Mouse (Mus musculus) olfactory bulb, adult 2 months (tissue): ENCODE measurements around the gene Tmub1. TPM values are rescaled to one million over a fixed set of nuclear protein-coding genes. Genes with fewer than 3 reads are reported as not detected.

ENCODE experiments used
- H3K27ac ChIP-seq: fragments of 200-500 bp; 2 replicates; pipeline ENCODE4 v1.5.1; 2012; ENCODE audit warnings: low read depth, low read length; ENCODE audit not compliant: insufficient read depth
- H3K4me1 ChIP-seq: fragments of 200-500 bp; 2 replicates; pipeline ENCODE4 v1.6.1; 2012; ENCODE audit warnings: low read length; ENCODE audit not compliant: control insufficient read depth, insufficient read depth
- H3K4me3 ChIP-seq: fragments of 200-500 bp; 2 replicates; pipeline ENCODE4 v1.5.1; 2012; ENCODE audit warnings: mild to moderate bottlenecking, low read depth, low read length, moderate library complexity; ENCODE audit not compliant: insufficient read depth
- CTCF ChIP-seq: fragments of 200-500 bp; IDR thresholded peaks from 2 replicates; pipeline ENCODE4 v1.5.1; 2012; ENCODE audit warnings: low read depth, mild to moderate bottlenecking, low read length, moderate library complexity; ENCODE audit not compliant: insufficient read depth
- POLR2A ChIP-seq: fragments of 200-500 bp; IDR thresholded peaks from 2 replicates; pipeline ENCODE4 v1.6.1; 2012; ENCODE audit warnings: mild to moderate bottlenecking, low read depth, low read length, moderate library complexity; ENCODE audit not compliant: insufficient read depth
- WGBS: fragments of 180-500 bp; shearing (Covaris S2); methylation state at CpG from one replicate; pipeline ENCODE4 v1.1.7; 2018; 5-methylcytosine and 5-hydroxymethylcytosine counted together
- polyA plus RNA-seq: library from polyadenylated mRNA; stranded (reverse); fragments of >200 nt; gene quantifications from 2 replicates; pipeline ENCODE4 v1.2.4, GENCODE M21; 2012; ENCODE audit warnings: low replicate concordance; ENCODE audit not compliant: missing spikeins, insufficient read depth, insufficient read length

Gene Tmub1
- polyA plus RNA-seq, 1 experiment = not detected

DNA sequence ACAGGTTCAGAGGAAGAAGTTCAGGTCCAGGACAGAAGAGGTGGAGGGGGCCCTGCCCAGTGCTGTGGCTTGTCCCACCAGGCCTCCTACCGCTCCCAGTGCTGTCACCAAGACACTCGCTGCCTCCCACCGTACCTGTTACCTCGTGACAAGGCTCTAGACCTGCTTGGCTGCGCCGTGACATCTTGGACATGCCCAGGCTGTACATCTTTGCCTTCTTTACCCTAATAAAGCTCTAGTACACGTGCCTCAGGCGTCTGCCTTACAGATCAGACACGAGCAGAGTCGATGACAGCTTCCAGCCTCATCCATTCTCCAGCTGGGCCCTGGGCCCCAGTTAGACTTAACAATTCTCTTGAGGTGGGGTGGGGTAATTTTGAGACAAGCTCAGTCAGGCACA, 30.1 kb downstream of the Tmub1 start:
- 94% methylated on average over 10 of the region's 10 CpGs for WGBS
- Histone ChIP-seq H3K4me1 (peaks cover 18% of the 10 kb centered on the region), H3K4me3 (no peak overlapping the region), H3K27ac (no peak overlapping the region)
- TF ChIP-seq POLR2A = no peak

DNA sequence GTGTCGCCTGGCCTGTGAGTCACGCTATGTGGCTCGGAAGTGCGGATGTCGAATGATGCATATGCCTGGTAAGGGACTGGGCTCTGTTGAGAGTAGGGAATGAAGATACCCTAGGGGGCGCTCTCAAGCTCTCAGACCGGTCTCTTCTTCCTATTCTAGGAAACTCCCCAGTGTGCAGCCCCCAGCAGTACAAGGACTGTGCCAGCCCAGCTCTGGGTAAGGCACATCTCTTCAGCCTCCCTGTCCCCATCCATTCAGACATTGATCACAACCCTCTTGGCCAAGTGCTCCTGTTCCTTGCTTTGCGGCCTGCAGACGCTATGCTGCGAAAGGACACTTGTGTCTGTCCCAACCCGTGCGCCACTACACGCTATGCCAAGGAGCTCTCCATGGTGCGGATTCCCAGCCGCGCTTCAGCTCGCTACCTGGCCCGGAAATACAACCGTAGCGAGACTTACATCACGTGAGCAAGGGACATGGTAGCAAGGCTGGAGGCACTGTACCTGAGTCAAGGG, 31.4 kb downstream of the Tmub1 start:
- Histone ChIP-seq H3K4me3 (no peak overlapping the region), H3K4me1 (peaks cover 17% of the 10 kb centered on the region), H3K27ac (no peak overlapping the region)
- TF ChIP-seq POLR2A (no peak), CTCF (no peak)
- WGBS = 8% methylated on average over 21 of the region's 21 CpGs

DNA sequence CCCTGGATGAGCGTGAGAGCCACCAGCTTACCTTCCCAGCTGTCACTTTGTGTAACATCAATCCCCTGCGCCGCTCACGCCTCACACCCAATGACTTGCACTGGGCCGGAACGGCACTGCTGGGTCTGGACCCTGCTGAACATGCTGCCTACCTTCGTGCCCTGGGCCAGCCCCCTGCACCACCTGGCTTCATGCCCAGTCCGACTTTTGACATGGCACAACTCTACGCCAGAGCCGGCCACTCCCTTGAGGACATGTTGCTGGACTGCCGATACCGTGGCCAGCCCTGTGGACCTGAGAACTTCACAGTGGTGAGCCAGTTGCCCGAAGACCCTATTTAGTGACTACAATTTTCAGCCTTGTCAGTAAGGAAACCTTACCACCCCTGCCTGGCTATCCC, 33.7 kb downstream of the Tmub1 start:
- TF ChIP-seq CTCF (no peak), POLR2A (no peak)
- peaks cover 17% of the 10 kb centered on the region for H3K4me1 ChIP-seq
- 86% methylated on average over 13 of the region's 13 CpGs for WGBS
- H3K27ac ChIP-seq = no peak overlapping the region
- H3K4me3 ChIP-seq = no peak overlapping the region

DNA sequence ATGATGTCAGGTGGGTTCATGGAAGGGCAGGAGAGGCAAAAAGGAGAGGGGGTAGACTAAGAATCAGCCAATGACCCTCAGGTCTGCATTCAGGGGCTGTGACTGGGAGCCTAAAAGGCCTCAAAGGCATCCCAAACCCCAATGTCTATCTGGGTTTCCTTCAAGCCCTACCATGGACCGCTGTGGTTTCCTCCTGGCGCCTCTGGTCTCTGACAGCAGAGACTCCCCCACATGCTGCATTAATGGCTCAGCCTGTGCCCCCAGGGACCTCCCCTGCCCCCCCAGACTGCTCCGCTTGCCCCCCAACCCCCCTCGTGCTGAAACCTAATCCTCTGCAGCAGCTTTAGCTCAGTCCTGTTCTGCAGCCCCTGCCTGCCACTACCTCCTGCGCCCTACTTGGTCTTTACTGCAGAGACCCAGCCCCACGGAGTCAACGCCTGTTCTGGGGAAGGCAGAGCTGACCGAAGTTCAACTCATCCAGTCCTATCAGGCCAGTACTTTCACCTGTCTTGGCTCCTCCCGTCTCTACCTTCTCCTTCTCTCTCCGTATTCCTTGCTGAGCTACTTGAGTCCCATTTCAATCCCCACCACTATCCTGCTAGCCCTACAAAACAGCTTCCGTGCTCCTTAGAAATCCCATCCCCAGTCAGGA, 34.5 kb downstream of the Tmub1 start, which contains the start of gene Asic3:
Asic3 (plus strand) TSS at position 351 of the 652 bp plus-strand sequence.
- H3K27ac ChIP-seq = no peak within 1 kb of the TSS
- peaks cover 17% of the 10 kb centered on the region for H3K4me1 ChIP-seq
- TF ChIP-seq CTCF = no peak
- TF ChIP-seq POLR2A = no peak
- 55% methylated on average over 11 of the region's 11 CpGs for WGBS
- H3K4me3 ChIP-seq = no peak within 1 kb of the TSS

DNA sequence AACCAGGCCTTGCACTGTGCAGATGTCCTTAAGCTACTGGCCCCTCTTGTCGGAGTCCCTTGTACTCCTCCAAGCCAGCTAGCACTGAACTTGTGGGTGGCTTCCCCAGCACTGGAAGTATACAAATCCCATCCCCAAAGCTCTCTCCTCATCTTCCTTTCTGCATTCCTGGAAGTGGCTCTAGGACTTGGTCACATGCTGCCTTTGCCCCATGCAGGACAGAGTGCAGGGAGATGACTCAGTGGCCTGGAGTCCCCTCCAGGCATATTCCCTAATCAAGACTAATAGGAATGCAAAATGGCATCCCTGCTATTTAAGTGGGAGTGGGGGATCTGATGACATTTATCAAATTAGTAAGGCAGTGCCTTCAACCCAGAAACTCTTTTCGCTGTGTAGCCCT, 35.6 kb downstream of the Tmub1 start:
- no peak overlapping the region for H3K27ac ChIP-seq
- no peak overlapping the region for H3K4me3 ChIP-seq
- TF ChIP-seq CTCF = no peak
- TF ChIP-seq POLR2A = no peak
- peaks cover 17% of the 10 kb centered on the region for H3K4me1 ChIP-seq
- WGBS = 93% methylated on average over 2 of the region's 2 CpGs

DNA sequence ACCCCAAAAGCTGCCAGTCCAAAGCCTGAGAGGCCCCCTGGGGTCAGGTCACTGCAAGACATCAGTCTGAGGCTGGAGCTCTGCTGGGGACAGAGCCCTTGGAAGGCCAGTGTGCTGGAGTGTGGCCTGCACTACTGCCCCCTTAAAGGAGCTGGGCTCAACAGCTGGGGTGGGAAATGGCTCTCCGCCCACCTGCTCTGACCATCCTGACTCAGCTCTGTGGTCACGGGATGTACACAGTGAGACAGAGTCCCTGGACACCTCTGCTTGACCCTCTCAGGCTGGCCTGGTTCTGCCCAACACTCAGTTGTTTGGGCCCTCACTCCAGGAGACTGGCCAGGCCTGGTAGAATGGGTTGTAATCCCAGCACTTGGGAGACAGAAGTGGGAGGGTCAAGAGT, 38.2 kb downstream of the Tmub1 start:
- Histone ChIP-seq H3K4me3 (no peak overlapping the region), H3K27ac (no peak overlapping the region), H3K4me1 (peaks cover 19% of the 10 kb centered on the region)
- no peak for TF ChIP-seq CTCF
- no peak for TF ChIP-seq POLR2A
- WGBS = 86% methylated on average over 2 of the region's 2 CpGs

DNA sequence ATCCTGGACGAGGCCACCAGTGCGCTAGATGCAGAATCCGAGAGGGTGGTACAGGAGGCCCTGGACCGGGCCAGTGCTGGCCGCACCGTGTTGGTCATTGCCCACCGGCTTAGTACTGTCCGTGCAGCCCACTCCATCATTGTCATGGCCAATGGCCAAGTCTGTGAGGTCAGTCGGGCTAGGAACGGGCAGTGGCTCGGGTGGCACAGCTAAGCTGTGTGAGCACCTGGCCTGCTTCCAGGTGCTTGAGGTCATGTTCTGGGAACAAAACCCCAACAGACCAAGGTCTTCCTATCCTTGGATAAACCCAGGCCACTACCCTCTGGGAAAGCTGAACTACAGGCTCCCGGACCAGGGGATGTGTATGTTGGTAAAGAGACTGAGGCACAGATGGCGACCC, 39.0 kb downstream of the Tmub1 start:
- H3K4me1 ChIP-seq = peaks cover 24% of the 10 kb centered on the region
- TF ChIP-seq CTCF (no peak), POLR2A (no peak)
- no peak overlapping the region for H3K27ac ChIP-seq
- 69% methylated on average over 13 of the region's 13 CpGs for WGBS
- no peak overlapping the region for H3K4me3 ChIP-seq

DNA sequence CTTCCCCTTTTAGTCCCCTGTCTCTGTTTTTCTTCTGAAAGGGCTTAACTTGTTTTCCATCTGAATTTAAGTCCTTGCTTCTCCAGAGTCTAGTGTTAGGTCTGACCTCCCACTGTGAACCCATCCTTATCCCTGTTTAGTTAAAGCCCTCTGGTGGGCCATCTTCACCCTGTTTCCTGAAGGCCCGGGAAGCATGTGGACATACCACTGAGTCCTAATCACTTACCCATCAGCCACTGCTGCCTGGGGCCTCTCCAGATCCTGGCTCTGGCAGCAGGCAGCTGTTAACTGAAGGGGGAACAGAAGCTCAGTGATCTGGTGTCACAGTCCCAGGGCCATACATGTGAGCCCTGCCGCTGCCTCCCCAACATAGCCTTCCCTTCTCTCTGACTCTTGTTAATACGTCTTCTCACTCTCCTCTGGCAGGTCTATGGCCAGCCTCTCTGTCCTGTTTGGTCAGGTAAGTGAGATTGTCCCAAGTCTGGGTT, 42.2 kb downstream of the Tmub1 start:
- Histone ChIP-seq H3K4me1 (peaks cover 24% of the 10 kb centered on the region), H3K4me3 (no peak overlapping the region), H3K27ac (peak overlapping the region; percentile 59)
- TF ChIP-seq CTCF (no peak), POLR2A (no peak)
- 67% methylated on average over 3 of the region's 3 CpGs for WGBS

DNA sequence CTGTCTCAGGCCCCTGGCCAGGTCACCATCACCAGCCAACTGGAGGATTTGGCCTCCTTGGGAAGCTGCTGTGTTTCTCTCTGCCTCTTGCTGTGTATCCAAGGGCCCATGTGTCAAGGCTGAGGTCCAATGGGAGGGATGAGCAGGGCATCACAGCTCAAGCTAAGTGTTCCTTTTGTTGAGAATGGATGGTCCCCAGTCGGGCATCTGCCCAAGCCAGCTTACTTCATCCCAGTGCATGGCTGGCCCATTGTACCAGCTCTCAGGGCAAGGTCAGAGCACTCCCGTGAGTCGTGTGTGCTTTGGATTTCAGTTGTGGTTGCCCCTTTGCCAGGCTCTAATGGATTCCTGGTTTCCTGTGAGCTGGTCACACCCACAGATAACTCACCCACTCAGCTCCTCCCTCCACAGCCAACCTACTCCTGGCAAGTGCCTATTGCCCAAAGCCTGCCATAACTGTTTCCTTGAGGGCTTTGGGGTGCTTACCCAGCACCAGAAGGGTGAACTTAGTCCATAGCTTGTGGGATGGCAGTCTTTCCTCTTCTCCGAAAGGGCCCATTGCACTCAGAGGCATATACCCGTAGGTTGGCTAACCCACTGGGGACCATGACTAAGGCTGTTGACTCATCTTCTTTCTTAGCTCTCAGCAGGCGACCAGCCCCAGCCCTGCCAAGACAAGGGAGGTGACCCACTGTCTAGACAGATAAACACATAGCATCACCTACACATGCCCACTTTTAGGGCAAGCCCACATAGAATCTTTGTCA, 42.9 kb downstream of the Tmub1 start:
- Histone ChIP-seq H3K4me1 (peaks cover 24% of the 10 kb centered on the region), H3K27ac (peak overlapping the region; percentile 42; the same call in 1 of the 2 replicates), H3K4me3 (no peak overlapping the region)
- TF ChIP-seq CTCF = no peak
- no peak for TF ChIP-seq POLR2A
- WGBS = 42% methylated on average over 6 of the region's 6 CpGs
